ENCODE assay signal across 19 mouse cellular contexts in genomic region chr10:14471039-14471550, GRCm38 (mm10).
A peak's percentile ranks its signal among the peaks of the same experiment; 100 is the strongest.
DNase-seq lines count a peak whose midpoint lies in the region; ATAC-seq and TF ChIP-seq lines count a peak whose summit lies in the region.
"Had no signal": no experiment of that assay in that cellular context is flagged by ENCODE, and none has a peak within 500 bp of the region (broad histone marks: within the 10 kb centered on the region; RNA-seq: fewer than 3 reads in every experiment).

No protein-coding gene starts in this region.

- no peak overlapping the region for H3K27ac ChIP-seq in midbrain, embryonic 14.5 days (replicated peaks; ENCODE audit: low read depth, low read length)
- no peak overlapping the region for H3K27ac ChIP-seq in midbrain, embryonic 16.5 days (ENCODE audit: low read length)
- H3K27ac ChIP-seq in lung, postnatal 0 days (ENCODE audit: low read length) = no peak overlapping the region
- H3K27ac ChIP-seq: embryonic facial prominence, embryonic 12.5 days; forebrain, embryonic 12.5 days; heart, embryonic 13.5 days had no signal

- no peak overlapping the region for H3K9ac ChIP-seq in midbrain, embryonic 14.5 days (replicated peaks; ENCODE audit: low read length)
- no peak overlapping the region for H3K9ac ChIP-seq in midbrain, embryonic 16.5 days (ENCODE audit: low read depth, low read length)
- no peak overlapping the region for H3K9ac ChIP-seq in lung, postnatal 0 days (replicated peaks; ENCODE audit: low read depth)
- H3K9ac ChIP-seq: embryonic facial prominence, embryonic 12.5 days; forebrain, embryonic 12.5 days; heart, embryonic 13.5 days had no signal

- no peaks in the 10 kb centered on the region for H3K4me1 ChIP-seq in midbrain, embryonic 14.5 days (ENCODE audit: control insufficient read depth, insufficient read depth, low read length)
- H3K4me1 ChIP-seq in midbrain, embryonic 16.5 days (ENCODE audit: control insufficient read depth, insufficient read depth, low read length) = no peaks in the 10 kb centered on the region
- 0 out of 2 replicates have a peak, but pooled peaks cover 3% of the 10 kb centered on the region for H3K4me1 ChIP-seq in lung, postnatal 0 days (ENCODE audit: insufficient read depth, low read depth, low read length)
- H3K4me1 ChIP-seq: embryonic facial prominence, embryonic 12.5 days; forebrain, embryonic 12.5 days had no signal

- intact Hi-C loops in left cerebral cortex, postnatal 4 days (cut with DNase I) = no loop called here
- intact Hi-C loops in left cerebral cortex, postnatal 14 days (cut with DNase I) = no loop called here

- H3K9me3 ChIP-seq in midbrain, embryonic 14.5 days (ENCODE audit: control insufficient read depth, low read length) = no peaks in the 10 kb centered on the region
- H3K9me3 ChIP-seq in midbrain, embryonic 16.5 days (replicated peaks; ENCODE audit: control insufficient read depth, low read length, poor library complexity, severe bottlenecking) = no peaks in the 10 kb centered on the region
- H3K9me3 ChIP-seq in lung, postnatal 0 days (ENCODE audit: low read length) = no peaks in the 10 kb centered on the region
- H3K9me3 ChIP-seq: embryonic facial prominence, embryonic 12.5 days; forebrain, embryonic 12.5 days; heart, embryonic 13.5 days had no signal

- TF ChIP-seq CTCF in lung, postnatal 0 days (IDR thresholded peaks at IDR 0.05) = no peak

- no peak for TF ChIP-seq EP300 in lung, postnatal 0 days (IDR thresholded peaks at IDR 0.05)

- ATAC-seq in midbrain, embryonic 14.5 days (ENCODE audit: low FRiP score, low TSS enrichment) = no peak
- no peak for ATAC-seq in midbrain, embryonic 16.5 days
- no peak for ATAC-seq in lung, postnatal 0 days
- ATAC-seq: hindbrain, embryonic 16.5 days had no signal

- H3K4me2 ChIP-seq in midbrain, embryonic 14.5 days (ENCODE audit: low read length) = no peak overlapping the region
- H3K4me2 ChIP-seq in midbrain, embryonic 16.5 days (ENCODE audit: low read length) = no peak overlapping the region
- no peak overlapping the region for H3K4me2 ChIP-seq in lung, postnatal 0 days (replicated peaks; ENCODE audit: low read depth, low read length)
- H3K4me2 ChIP-seq: embryonic facial prominence, embryonic 12.5 days; forebrain, embryonic 12.5 days; heart, embryonic 13.5 days had no signal

- WGBS in midbrain, embryonic 14.5 days = 37% methylated on average over 5 of the region's 5 CpGs
- 37% methylated on average over 5 of the region's 5 CpGs for WGBS in midbrain, embryonic 16.5 days
- 46% methylated on average over 5 of the region's 5 CpGs for WGBS in lung, postnatal 0 days

- H3K27me3 ChIP-seq in midbrain, embryonic 14.5 days (ENCODE audit: control insufficient read depth, insufficient read depth, low read length) = no peaks in the 10 kb centered on the region
- H3K27me3 ChIP-seq in midbrain, embryonic 16.5 days (ENCODE audit: control insufficient read depth, insufficient read depth, low read depth, low read length) = no peaks in the 10 kb centered on the region
- no peaks in the 10 kb centered on the region for H3K27me3 ChIP-seq in lung, postnatal 0 days (replicated peaks; ENCODE audit: insufficient read depth, low read length)
- H3K27me3 ChIP-seq: embryonic facial prominence, embryonic 12.5 days; forebrain, embryonic 12.5 days; heart, embryonic 13.5 days had no signal

- DNase-seq in left cerebral cortex, postnatal 4 days = peak; percentile 18
- DNase-seq in left cerebral cortex, postnatal 14 days (ENCODE audit: low spot score in 2 of 2) = no peak
- DNase-seq in midbrain, embryonic 14.5 days = peak; percentile 5
- peak; percentile 15 for DNase-seq in lung, postnatal 0 days (ENCODE audit: low spot score)
- peak; percentile 33 for DNase-seq in lung, postnatal 36 days
- no peak for DNase-seq in kidney, adult 9 months
- DNase-seq in urinary bladder, postnatal 25 days (ENCODE audit: low spot score) = no peak
- DNase-seq: adrenal gland, adult 8-10 months; cerebellum, adult 18-20 months; cerebellum, adult 9-11 months; embryo, embryonic 11 days; gastrocnemius, postnatal 36 days; heart, adult 11 months; heart, postnatal 36 days had no signal

- no peaks in the 10 kb centered on the region for H3K36me3 ChIP-seq in midbrain, embryonic 14.5 days (ENCODE audit: control insufficient read depth, insufficient read depth, low read length)
- H3K36me3 ChIP-seq in midbrain, embryonic 16.5 days (ENCODE audit: control insufficient read depth, insufficient read depth, low read length) = no peaks in the 10 kb centered on the region
- H3K36me3 ChIP-seq in lung, postnatal 0 days (ENCODE audit: insufficient read depth, low read length) = no peaks in the 10 kb centered on the region
- H3K36me3 ChIP-seq: embryonic facial prominence, embryonic 12.5 days; forebrain, embryonic 12.5 days had no signal

- H3K4me3 ChIP-seq in midbrain, embryonic 14.5 days (replicated peaks; ENCODE audit: low read depth, low read length) = no peak overlapping the region
- no peak overlapping the region for H3K4me3 ChIP-seq in midbrain, embryonic 16.5 days (ENCODE audit: low read depth, low read length)
- H3K4me3 ChIP-seq in lung, postnatal 0 days (ENCODE audit: low read depth, low read length) = no peak overlapping the region
- H3K4me3 ChIP-seq: embryonic facial prominence, embryonic 12.5 days; forebrain, embryonic 12.5 days; heart, embryonic 13.5 days had no signal

Comparison
In these comparisons a context has a peak if more than half of its experiments do, and no peak if none do; other contexts are left out.
1. DNase-seq: peak in left cerebral cortex, postnatal 4 days (single experiment), midbrain, embryonic 14.5 days (single experiment), lung, postnatal 0 days (single experiment) and lung, postnatal 36 days (single experiment); none in left cerebral cortex, postnatal 14 days (0 of 2), kidney, adult 9 months (single experiment) and urinary bladder, postnatal 25 days (single experiment).